Mouse (Mus musculus): ENCODE results near the gene Acr. TPM values are rescaled to one million over a fixed set of nuclear protein-coding genes. Genes with fewer than 3 reads are reported as not detected.

The Acr gene
- polyA plus RNA-seq, 1 experiment from 2014 or later, result not detected

DNA sequence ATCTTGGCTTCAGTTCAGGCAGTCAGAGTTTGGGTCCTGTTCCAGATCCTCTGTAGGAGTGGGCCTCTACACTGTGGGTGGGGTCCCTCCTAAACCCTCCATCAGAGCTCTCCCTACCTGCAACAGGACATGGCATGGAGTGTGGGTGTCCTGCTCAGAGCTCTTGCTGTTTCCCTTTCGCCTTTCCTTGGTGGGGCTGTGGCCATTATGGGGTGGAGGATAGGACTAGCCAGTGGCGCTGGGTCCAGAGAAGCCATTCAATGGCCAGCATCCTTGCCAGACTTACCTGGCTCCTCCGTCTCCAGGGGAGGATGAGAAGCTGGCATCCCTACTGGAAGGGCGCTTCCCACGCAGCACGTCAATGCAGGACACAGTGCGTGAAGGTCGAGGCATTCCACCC is 20.8 kb upstream of the Acr start:
- TF ChIP-seq EP300 (IDR thresholded peaks at IDR 0.05), result no peak
- TF ChIP-seq CTCF (IDR thresholded peaks at IDR 0.05), result no peak
- DNase-seq (ENCODE audit: low spot score), result no peak
- H3K4me1 ChIP-seq (ENCODE audit: insufficient read depth, low read depth, low read length), result no peaks in the 10 kb centered on the region
- H3K9ac ChIP-seq (replicated peaks; ENCODE audit: low read depth), result no peak overlapping the region
- 80% methylated on average over 3 of the region's 8 CpGs for WGBS
- H3K27ac ChIP-seq (ENCODE audit: low read length), result no peak overlapping the region
- no peak overlapping the region for H3K4me3 ChIP-seq (ENCODE audit: low read depth, low read length)
- no peaks in the 10 kb centered on the region for H3K9me3 ChIP-seq (ENCODE audit: low read length)
- no peaks in the 10 kb centered on the region for H3K27me3 ChIP-seq (replicated peaks; ENCODE audit: insufficient read depth, low read length)
- peak overlapping the region; percentile 47 for H3K4me2 ChIP-seq (replicated peaks; ENCODE audit: low read depth, low read length)
- H3K36me3 ChIP-seq (ENCODE audit: insufficient read depth, low read length), result 0 out of 2 replicates have a peak, but pooled peaks cover 3% of the 10 kb centered on the region
- no peak for ATAC-seq

DNA sequence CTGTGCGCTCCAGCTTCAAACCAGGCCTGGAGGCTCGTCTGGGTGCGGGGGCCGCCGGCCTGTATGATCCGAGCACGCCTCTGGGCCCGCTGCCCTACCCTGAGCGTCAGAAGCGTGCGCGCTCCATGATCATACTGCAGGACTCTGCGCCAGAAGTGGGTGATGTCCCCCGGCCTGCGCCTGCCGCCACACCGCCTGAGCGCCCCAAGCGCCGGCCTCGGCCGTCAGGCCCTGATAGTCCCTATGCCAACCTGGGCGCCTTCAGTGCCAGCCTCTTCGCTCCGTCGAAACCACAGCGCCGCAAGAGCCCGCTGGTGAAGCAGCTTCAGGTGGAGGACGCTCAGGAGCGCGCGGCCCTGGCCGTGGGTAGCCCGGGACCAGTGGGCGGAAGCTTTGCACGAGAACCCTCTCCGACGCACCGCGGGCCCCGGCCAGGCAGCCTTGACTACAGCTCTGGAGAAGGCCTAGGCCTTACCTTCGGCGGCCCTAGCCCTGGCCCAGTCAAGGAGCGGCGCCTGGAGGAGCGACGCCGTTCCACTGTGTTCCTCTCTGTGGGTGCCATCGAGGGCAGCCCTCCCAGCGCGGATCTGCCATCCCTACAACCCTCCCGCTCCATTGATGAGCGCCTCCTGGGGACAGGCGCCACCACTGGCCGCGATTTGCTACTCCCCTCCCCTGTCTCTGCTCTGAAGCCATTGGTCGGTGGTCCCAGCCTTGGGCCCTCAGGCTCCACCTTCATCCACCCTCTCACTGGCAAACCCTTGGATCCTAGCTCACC is 20.1 kb upstream of the Acr start:
- Histone ChIP-seq H3K4me3 (ENCODE audit: low read depth, low read length) (peak overlapping the region; percentile 14; the same call in 1 of the 2 replicates), H3K9me3 (ENCODE audit: low read length) (no peaks in the 10 kb centered on the region), H3K9ac (replicated peaks; ENCODE audit: low read depth) (no peak overlapping the region), H3K4me1 (ENCODE audit: insufficient read depth, low read depth, low read length) (no peaks in the 10 kb centered on the region), H3K27me3 (replicated peaks; ENCODE audit: insufficient read depth, low read length) (no peaks in the 10 kb centered on the region), H3K36me3 (ENCODE audit: insufficient read depth, low read length) (0 out of 2 replicates have a peak, but pooled peaks cover 3% of the 10 kb centered on the region), H3K27ac (ENCODE audit: low read length) (no peak overlapping the region), H3K4me2 (replicated peaks; ENCODE audit: low read depth, low read length) (peak overlapping the region; percentile 47)
- DNase-seq (ENCODE audit: low spot score), result no peak
- 34% methylated on average over 44 of the region's 58 CpGs for WGBS
- ATAC-seq, result peak; percentile 30
- TF ChIP-seq CTCF (IDR thresholded peaks at IDR 0.05) (peak; percentile 12; the same call in 1 of the 2 replicates), EP300 (IDR thresholded peaks at IDR 0.05) (no peak)

- Histone ChIP-seq H3K4me1 (ENCODE audit: insufficient read depth, low read depth, low read length) (no peaks in the 10 kb centered on the region), H3K4me3 (ENCODE audit: low read depth, low read length) (no peak overlapping the region), H3K27ac (ENCODE audit: low read length) (no peak overlapping the region), H3K9ac (replicated peaks; ENCODE audit: low read depth) (no peak overlapping the region), H3K4me2 (replicated peaks; ENCODE audit: low read depth, low read length) (no peak overlapping the region), H3K27me3 (replicated peaks; ENCODE audit: insufficient read depth, low read length) (no peaks in the 10 kb centered on the region), H3K36me3 (ENCODE audit: insufficient read depth, low read length) (0 out of 2 replicates have a peak, but pooled peaks cover 3% of the 10 kb centered on the region), H3K9me3 (ENCODE audit: low read length) (no peaks in the 10 kb centered on the region)
- 0 out of 2 replicates have a peak, but pooled peaks have one; percentile 4 for ATAC-seq
- WGBS, result 48% methylated on average over 11 of the region's 11 CpGs
- DNase-seq (ENCODE audit: low spot score), result no peak
- TF ChIP-seq CTCF (IDR thresholded peaks at IDR 0.05), result no peak
- no peak for TF ChIP-seq EP300 (IDR thresholded peaks at IDR 0.05)
Observed at GRCm38 (mm10) chr15:89548837-89549236, 19.3 kb upstream of the Acr start.

DNA sequence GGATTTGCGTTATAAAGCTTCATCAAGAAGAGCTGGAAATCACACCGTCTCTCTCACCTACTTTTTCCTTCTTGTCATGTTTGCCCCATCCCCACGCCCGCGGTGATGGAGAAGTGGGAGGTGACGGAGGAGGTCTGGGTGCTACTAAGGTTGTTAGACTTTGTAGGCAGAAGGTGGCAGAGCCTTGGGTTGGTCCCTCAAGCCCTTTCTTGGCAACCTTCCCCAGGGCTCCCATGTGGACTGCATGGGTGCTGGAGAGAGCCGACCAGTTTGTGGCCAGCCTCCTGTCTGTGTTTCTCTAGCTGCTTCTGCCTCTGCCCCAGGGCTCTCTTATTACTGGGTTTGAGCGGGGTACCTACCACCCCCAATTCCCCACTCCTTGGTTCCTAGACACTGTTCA is 17.6 kb upstream of the Acr start:
- H3K27me3 ChIP-seq (replicated peaks; ENCODE audit: insufficient read depth, low read length), result no peaks in the 10 kb centered on the region
- no peak overlapping the region for H3K9ac ChIP-seq (replicated peaks; ENCODE audit: low read depth)
- ATAC-seq (no peak), DNase-seq (ENCODE audit: low spot score) (no peak)
- 87% methylated on average over 8 of the region's 8 CpGs for WGBS
- H3K4me2 ChIP-seq (replicated peaks; ENCODE audit: low read depth, low read length), result no peak overlapping the region
- TF ChIP-seq EP300 (IDR thresholded peaks at IDR 0.05) (no peak), CTCF (IDR thresholded peaks at IDR 0.05) (no peak)
- H3K27ac ChIP-seq (ENCODE audit: low read length), result no peak overlapping the region
- no peaks in the 10 kb centered on the region for H3K9me3 ChIP-seq (ENCODE audit: low read length)
- H3K4me1 ChIP-seq (ENCODE audit: insufficient read depth, low read depth, low read length), result no peaks in the 10 kb centered on the region
- 0 out of 2 replicates have a peak, but pooled peaks cover 3% of the 10 kb centered on the region for H3K36me3 ChIP-seq (ENCODE audit: insufficient read depth, low read length)
- no peak overlapping the region for H3K4me3 ChIP-seq (ENCODE audit: low read depth, low read length)

GRCm38 (mm10) chr15:89551733-89552132 is 16.4 kb upstream of the Acr start:
- Histone ChIP-seq H3K4me2 (replicated peaks; ENCODE audit: low read depth, low read length) (no peak overlapping the region), H3K36me3 (ENCODE audit: insufficient read depth, low read length) (0 out of 2 replicates have a peak, but pooled peaks cover 3% of the 10 kb centered on the region), H3K9me3 (ENCODE audit: low read length) (no peaks in the 10 kb centered on the region), H3K4me3 (ENCODE audit: low read depth, low read length) (no peak overlapping the region), H3K27me3 (replicated peaks; ENCODE audit: insufficient read depth, low read length) (no peaks in the 10 kb centered on the region), H3K27ac (ENCODE audit: low read length) (no peak overlapping the region), H3K4me1 (ENCODE audit: insufficient read depth, low read depth, low read length) (no peaks in the 10 kb centered on the region), H3K9ac (replicated peaks; ENCODE audit: low read depth) (no peak overlapping the region)
- DNase-seq (ENCODE audit: low spot score), result no peak
- TF ChIP-seq EP300 (IDR thresholded peaks at IDR 0.05) (no peak), CTCF (IDR thresholded peaks at IDR 0.05) (no peak)
- no peak for ATAC-seq
- WGBS, result 78% methylated on average over 1 of the region's 1 CpGs

DNA sequence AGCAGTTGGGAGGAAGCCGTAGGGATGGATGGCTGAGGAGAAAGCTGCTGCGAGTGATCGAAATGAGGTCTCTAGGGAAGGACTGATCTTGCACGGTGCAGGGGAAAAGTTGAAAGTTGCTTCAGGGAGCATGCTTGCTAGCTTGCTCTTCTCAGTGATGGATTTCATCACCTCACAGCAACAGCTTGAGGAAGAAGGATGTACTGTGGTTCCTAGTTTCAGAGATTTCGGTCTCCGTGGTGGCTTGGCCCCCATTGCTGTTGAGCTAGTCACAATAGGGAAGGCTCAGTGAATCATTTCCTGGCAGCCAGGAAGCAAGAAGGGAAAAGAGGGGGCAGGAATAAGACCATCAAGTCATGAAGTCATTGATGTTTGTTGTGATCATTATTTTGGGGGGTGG is 12.5 kb upstream of the Acr start:
- Histone ChIP-seq H3K9me3 (ENCODE audit: low read length) (no peaks in the 10 kb centered on the region), H3K4me3 (ENCODE audit: low read depth, low read length) (no peak overlapping the region), H3K9ac (replicated peaks; ENCODE audit: low read depth) (no peak overlapping the region), H3K36me3 (ENCODE audit: insufficient read depth, low read length) (no peaks in the 10 kb centered on the region; the same call in 1 of the 2 replicates), H3K4me2 (replicated peaks; ENCODE audit: low read depth, low read length) (no peak overlapping the region), H3K27ac (ENCODE audit: low read length) (no peak overlapping the region; the same call in 1 of the 2 replicates), H3K4me1 (ENCODE audit: insufficient read depth, low read depth, low read length) (no peaks in the 10 kb centered on the region), H3K27me3 (replicated peaks; ENCODE audit: insufficient read depth, low read length) (peaks cover 10% of the 10 kb centered on the region; the same call in 1 of the 2 replicates)
- TF ChIP-seq EP300 (IDR thresholded peaks at IDR 0.05) (no peak), CTCF (IDR thresholded peaks at IDR 0.05) (no peak)
- no peak for ATAC-seq
- DNase-seq (ENCODE audit: low spot score), result no peak
- 85% methylated on average over 6 of the region's 6 CpGs for WGBS

Data from lung, postnatal 0 days (tissue).